Mouse (Mus musculus) CD4-positive, CD25-positive, alpha-beta regulatory T cell (primary cell): ENCODE data around the gene Timm44. TPM values are rescaled to one million over a fixed set of nuclear protein-coding genes. Genes with fewer than 3 reads are reported as not detected.

Source experiments
- polyA plus RNA-seq: library from polyadenylated mRNA; unstranded; fragments of 100-300 nt; shearing (Covaris generic); gene quantifications from one replicate; pipeline ENCODE4 v1.2.1, GENCODE M21; 2017

Gene Timm44
- 60.4 TPM for polyA plus RNA-seq

DNA sequence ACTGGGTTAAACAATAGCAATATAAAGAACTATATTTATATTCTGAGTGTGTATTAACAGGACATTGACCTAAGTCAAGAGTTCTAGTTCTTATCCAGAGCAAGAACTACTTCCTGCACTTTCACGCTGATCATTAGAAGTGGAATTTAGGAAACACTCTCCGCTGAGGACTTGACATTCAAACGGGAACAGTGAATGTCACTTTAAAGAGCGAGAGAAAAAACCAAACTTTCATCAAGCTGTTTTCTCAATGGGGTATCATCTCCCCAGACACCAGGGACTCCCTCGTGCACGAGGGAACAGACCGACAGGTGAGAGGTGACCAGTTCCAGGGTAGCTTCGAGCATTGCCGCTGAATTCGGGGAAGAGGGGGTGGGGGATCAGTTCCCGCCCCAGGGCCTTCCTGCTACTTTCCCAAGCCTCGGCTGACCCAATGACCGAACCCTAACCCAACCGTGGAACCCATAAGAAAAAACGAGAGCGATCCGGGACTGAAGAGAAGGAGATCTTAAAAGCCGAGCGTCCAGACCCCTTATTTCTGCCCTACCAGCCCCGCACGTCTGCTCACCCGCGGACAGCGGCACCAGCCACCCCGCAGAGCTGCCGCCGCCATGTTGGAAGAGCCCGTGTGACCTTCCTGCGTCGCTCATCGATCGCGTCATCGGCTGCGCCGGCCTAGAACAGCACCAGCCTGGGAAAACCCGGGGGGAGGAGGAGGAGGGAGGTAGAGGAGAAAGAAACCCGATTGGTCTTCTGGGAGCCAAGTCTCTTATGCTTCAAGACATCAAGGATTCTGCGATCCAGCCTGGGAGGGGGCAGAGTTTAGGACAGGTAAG, at the start of gene Timm44:
Gene Timm44 (minus strand): TSS at position 639 of the 836 bp plus-strand sequence.

GRCm38 (mm10) chr8:4324983-4325750, 49.5 kb upstream of the Timm44 start, which contains the start of the genes Ccl25 and Elavl1:
TSS of gene Ccl25 (plus strand) at chr8:4325210.
TSS of gene Elavl1 (minus strand) at chr8:4325413.

DNA sequence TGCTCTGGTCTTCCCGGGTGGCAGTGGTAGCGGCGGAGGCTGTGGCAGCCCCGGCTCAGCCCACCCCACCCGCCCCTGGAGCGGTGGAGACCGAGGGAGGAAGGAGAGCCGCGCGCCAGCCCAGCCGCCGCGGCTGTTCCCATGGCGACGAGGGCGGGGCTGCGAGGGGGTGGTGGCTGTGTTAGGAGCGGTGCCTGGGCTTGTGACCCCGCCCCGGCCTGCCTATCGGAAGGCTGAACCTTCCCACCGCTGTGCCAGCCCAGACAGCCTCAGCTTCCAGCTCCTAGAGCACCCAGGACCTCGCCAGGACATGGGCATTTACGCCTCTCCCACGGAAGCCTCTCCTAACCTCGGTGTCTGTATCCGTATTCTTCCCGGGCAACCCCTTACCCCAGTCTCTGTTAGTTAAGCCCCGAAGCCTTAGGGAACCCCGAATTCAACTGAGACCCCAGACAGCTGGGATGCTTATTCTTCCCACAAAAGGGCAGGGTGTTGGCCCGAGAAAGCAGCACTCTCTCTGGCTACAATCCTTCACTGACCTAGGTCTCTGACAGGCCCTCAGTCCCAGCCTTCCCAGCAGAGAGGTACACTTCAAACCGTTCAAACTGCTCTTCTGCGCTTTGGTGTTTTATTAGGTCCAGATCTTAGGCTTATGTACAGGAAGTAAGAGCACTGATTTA, 16.4 kb downstream of the Timm44 start, which contains the start of gene Ctxn1:
Gene Ctxn1 (minus strand): TSS at position 150 of the 680 bp plus-strand sequence.

DNA sequence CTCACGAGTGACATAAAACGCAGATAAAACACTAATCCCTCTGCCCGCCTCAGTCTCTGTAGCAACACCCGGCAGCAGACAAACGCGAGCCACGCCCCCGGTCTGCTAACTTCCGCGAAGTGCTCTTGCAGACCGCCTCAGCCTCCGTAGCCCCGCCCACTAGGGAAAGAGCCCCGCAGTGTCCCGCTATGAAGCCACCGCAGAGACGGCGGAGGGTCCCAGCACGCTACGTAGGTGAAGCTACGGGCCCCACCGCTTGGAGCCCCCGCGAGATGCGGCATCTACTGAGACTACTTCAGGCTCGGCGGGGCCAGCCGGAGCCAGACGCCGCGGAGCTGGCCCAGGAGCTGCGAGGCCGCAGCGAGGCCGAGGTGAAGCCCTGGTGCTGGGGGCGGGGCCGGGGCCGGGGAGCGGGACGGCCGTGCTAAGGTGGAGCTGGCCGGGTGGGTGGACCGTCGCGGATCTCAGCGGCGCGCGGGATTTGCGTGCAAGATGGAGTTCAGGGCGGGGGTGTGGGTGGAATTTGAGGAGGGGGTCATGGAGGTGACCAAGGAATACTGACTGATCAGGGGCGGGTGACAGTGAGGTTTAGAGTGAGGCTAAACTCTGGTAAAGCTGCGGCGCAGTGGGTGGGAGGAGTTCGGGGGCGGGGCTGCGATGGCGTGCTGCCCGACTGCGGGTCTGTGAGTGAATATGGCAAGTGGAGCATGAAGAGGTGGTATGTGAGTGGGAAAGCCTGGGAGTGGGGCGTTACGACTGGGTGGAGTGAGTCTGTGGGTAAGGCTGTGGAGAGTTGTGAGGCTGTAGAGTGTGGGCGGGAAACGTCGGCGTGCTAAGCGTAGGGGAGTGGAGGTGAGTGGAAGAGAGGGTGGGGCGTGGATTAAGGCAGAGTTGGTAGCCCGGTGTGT, 22.5 kb downstream of the Timm44 start, which contains the start of gene Snapc2:
Gene Snapc2 (plus strand): TSS at position 147 of the 908 bp plus-strand sequence.

GRCm38 (mm10) chr8:4247951-4248540, 27.7 kb downstream of the Timm44 start, which contains the start of gene Tgfbr3l:
TSS of gene Tgfbr3l (plus strand) at chr8:4248214.

GRCm38 (mm10) chr8:4238434-4239192, 37.1 kb downstream of the Timm44 start, which contains the start of the genes Map2k7 and Gm49320:
TSS of gene Map2k7 (plus strand) at chr8:4238740.
TSS of gene Gm49320 (plus strand) at chr8:4238865.

GRCm38 (mm10) chr8:4226739-4227347, 48.9 kb downstream of the Timm44 start, which contains the start of gene Lrrc8e:
TSS of gene Lrrc8e (plus strand) at chr8:4226827.

DNA sequence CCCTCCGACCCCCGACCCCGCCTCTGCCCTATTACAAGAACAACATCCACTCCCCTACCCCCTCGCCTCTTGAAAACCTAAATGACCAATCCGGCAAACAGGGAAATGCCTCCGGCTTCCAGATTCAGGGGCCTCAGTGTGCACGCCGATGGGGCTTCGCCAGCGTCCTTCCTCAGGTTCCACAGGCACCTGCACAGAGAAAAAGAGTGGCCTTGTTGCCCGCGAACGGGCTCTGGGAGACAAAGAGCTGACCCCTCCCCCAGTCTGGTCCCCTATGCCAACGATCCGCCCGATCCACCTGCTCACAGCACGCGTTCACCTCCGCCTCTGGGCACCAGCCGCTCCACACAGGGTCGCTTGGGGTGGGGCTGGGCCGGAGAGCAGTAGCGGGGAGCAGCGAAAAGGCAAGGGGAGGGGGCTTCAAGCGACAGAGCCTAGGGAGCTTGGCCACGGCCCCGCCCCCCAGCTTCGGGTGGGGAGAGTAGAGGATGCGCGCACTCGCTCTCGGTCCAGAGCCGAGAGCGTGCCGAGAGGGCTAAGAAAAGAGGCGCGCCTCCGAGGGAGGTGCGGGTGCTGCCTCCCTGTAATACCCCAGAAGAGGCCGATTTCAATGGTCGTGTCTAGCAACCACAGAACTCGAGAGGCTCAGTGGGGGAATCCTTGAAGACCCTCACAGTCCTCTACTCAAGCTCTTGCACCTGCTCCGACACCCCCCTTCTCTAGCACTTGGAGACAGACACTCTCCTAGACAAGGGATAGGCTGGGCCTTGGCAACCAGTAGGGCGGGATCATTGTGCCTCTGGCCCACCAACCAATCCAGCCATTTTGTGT, 58.7 kb downstream of the Timm44 start, which contains the start of gene Prr36:
Gene Prr36 (minus strand): TSS at position 669 of the 831 bp plus-strand sequence.

Other genes starting within 250 kb of the Timm44 start
- gene Cd209f, start 170.1 kb downstream of the Timm44 start, polyA plus RNA-seq: not detected
- gene Cd209g, start 141.8 kb downstream of the Timm44 start, polyA plus RNA-seq: 0.05 TPM
- gene Evi5l, start 109.3 kb downstream of the Timm44 start, polyA plus RNA-seq: 18.2 TPM
- gene Prr36, start 58.5 kb downstream of the Timm44 start, polyA plus RNA-seq: 0.10 TPM
- gene Lrrc8e, start 49.1 kb downstream of the Timm44 start, polyA plus RNA-seq: 0.16 TPM
- 72.7 TPM for gene Map2k7, start 37.2 kb downstream of the Timm44 start, polyA plus RNA-seq
- gene Gm49320, start 37.0 kb downstream of the Timm44 start, polyA plus RNA-seq: 0.96 TPM
- gene Tgfbr3l, start 27.7 kb downstream of the Timm44 start, polyA plus RNA-seq: 14.3 TPM
- gene Snapc2, start 22.8 kb downstream of the Timm44 start, polyA plus RNA-seq: 33.5 TPM
- 0.44 TPM for gene Ctxn1, start 16.6 kb downstream of the Timm44 start, polyA plus RNA-seq
- gene Ccl25, start 49.3 kb upstream of the Timm44 start, polyA plus RNA-seq: 17.5 TPM
- 205 TPM for gene Elavl1, start 49.5 kb upstream of the Timm44 start, polyA plus RNA-seq
- gene Cers4, start 217.1 kb upstream of the Timm44 start, polyA plus RNA-seq: 54.1 TPM